Mouse (Mus musculus): ENCODE data around the gene Cdr2l.

The Cdr2l gene

GRCm38 (mm10) chr11:115408266-115408920 lies 26.7 kb downstream of the Cdr2l start:
- no peak for DNase-seq

- DNase-seq = no peak
These were observed 27.8 kb downstream of the Cdr2l start for GRCm38 (mm10) chr11:115409556-115409955.

- peak; percentile 96 to 97 for DNase-seq
These were observed 38.0 kb downstream of the Cdr2l start, which contains the start of the genes Atp5h and Kctd2 for GRCm38 (mm10) chr11:115419531-115420237. Gene Atp5h, minus strand, starts transcription at chr11:115419962. Gene Kctd2, plus strand, starts transcription at chr11:115420128.

GRCm38 (mm10) chr11:115420336-115421190 lies 38.8 kb downstream of the Cdr2l start:
- DNase-seq = peak; percentile 63 to 75

- no peak for DNase-seq
These were observed 39.6 kb downstream of the Cdr2l start for GRCm38 (mm10) chr11:115421328-115421727.

GRCm38 (mm10) chr11:115421972-115422371 lies 40.3 kb downstream of the Cdr2l start:
- no peak for DNase-seq

GRCm38 (mm10) chr11:115423091-115423490 lies 41.4 kb downstream of the Cdr2l start:
- DNase-seq = no peak

GRCm38 (mm10) chr11:115424666-115425065 lies 43.0 kb downstream of the Cdr2l start:
- DNase-seq = no peak

GRCm38 (mm10) chr11:115425671-115426070 lies 44.0 kb downstream of the Cdr2l start:
- DNase-seq = no peak

- peak; percentile 80 to 82 for DNase-seq
These were observed 46.0 kb downstream of the Cdr2l start for GRCm38 (mm10) chr11:115427482-115428331.

GRCm38 (mm10) chr11:115429307-115429706 lies 47.6 kb downstream of the Cdr2l start:
- peak; percentile 52 to 64 for DNase-seq

- DNase-seq = peak in 1 of 2 experiments; percentile 6
These were observed 48.8 kb downstream of the Cdr2l start for GRCm38 (mm10) chr11:115430561-115430960.

GRCm38 (mm10) chr11:115432814-115433213 lies 51.1 kb downstream of the Cdr2l start:
- no peak for DNase-seq

- DNase-seq = peak in 1 of 2 experiments; percentile 10
These were observed 51.6 kb downstream of the Cdr2l start for GRCm38 (mm10) chr11:115433342-115433741.

- DNase-seq = peak; percentile 78 to 79
These were observed 54.1 kb downstream of the Cdr2l start for GRCm38 (mm10) chr11:115435596-115436337.

- DNase-seq = no peak
These were observed 55.9 kb downstream of the Cdr2l start for GRCm38 (mm10) chr11:115437571-115438122.

GRCm38 (mm10) chr11:115439326-115439725 lies 57.6 kb downstream of the Cdr2l start:
- DNase-seq = no peak

- DNase-seq = no peak
These were observed 58.3 kb downstream of the Cdr2l start, which contains the start of gene Trim80 for GRCm38 (mm10) chr11:115439906-115440595. Gene Trim80, plus strand, starts transcription at chr11:115440545.

GRCm38 (mm10) chr11:115441417-115441816 lies 59.7 kb downstream of the Cdr2l start:
- DNase-seq = no peak

Measured in cerebellum, adult 18-20 months (tissue).